Mouse (Mus musculus) kidney, embryonic 15.5 days (tissue): Measurements from ENCODE around the gene Cdc42. TPM values are rescaled to one million over a fixed set of nuclear protein-coding genes. Genes with fewer than 3 reads are reported as not detected.

ENCODE experiments used
- ATAC-seq: fragments of 200-750 bp; cut with Nextera tagmentation; replicated peaks from 2 replicates; pipeline ENCODE4 v1.8.0; 2017; ENCODE audit warnings: moderate TSS enrichment; ENCODE audit not compliant: low FRiP score
- H3K27ac ChIP-seq: fragments of 300-500 bp; sonication (generic); 2 replicates; pipeline ENCODE4 v1.5.1; 2015; ENCODE audit warnings: mild to moderate bottlenecking, inconsistent platforms
- H3K27me3 ChIP-seq: fragments of 300-500 bp; sonication (generic); 2 replicates; pipeline ENCODE4 v1.6.1; 2015; ENCODE audit warnings: inconsistent platforms
- H3K36me3 ChIP-seq: fragments of 300-500 bp; sonication (generic); 2 replicates; pipeline ENCODE4 v1.6.1; 2015; ENCODE audit warnings: inconsistent platforms
- H3K4me1 ChIP-seq: fragments of 300-500 bp; sonication (generic); 2 replicates; pipeline ENCODE4 v1.6.1; 2015; ENCODE audit warnings: inconsistent platforms
- H3K4me2 ChIP-seq: fragments of 300-500 bp; sonication (generic); 2 replicates; pipeline ENCODE4 v1.6.1; 2015; ENCODE audit warnings: moderate library complexity, mild to moderate bottlenecking, inconsistent platforms
- H3K4me3 ChIP-seq: fragments of 300-500 bp; sonication (generic); replicated peaks from 2 replicates; pipeline ENCODE4 v1.5.1; 2015; ENCODE audit warnings: mild to moderate bottlenecking, inconsistent platforms
- H3K9ac ChIP-seq: fragments of 300-500 bp; sonication (generic); 2 replicates; pipeline ENCODE4 v1.6.1; 2015; ENCODE audit warnings: mild to moderate bottlenecking, inconsistent platforms
- H3K9me3 ChIP-seq: fragments of 300-500 bp; sonication (generic); replicated peaks from 2 replicates; pipeline ENCODE4 v1.6.1; 2016; ENCODE audit warnings: inconsistent platforms
- WGBS: fragments of 180-500 bp; shearing (Covaris S2); methylation state at CpG from one replicate; pipeline ENCODE4 v1.1.7; 2015; ENCODE audit warnings: mixed read lengths; 5-methylcytosine and 5-hydroxymethylcytosine counted together
- polyA plus RNA-seq: library from polyadenylated mRNA; unstranded; fragments of >200 nt; fragmentation: Nextera tagmentation; extraction: Ambion mirVana; gene quantifications from 2 replicates; pipeline ENCODE4 v1.2.1, GENCODE M21; 2015

The Cdc42 gene
- 678 and 694 TPM in 2 replicates for polyA plus RNA-seq

GRCm38 (mm10) chr4:137357517-137358254 is at the start of gene Cdc42:
TSS of gene Cdc42 (minus strand) at chr4:137357720.
- Histone ChIP-seq H3K36me3 (no peaks in the 10 kb centered on the region), H3K4me3 (peak within 1 kb of the TSS; percentile 98), H3K9ac (peak within 1 kb of the TSS; percentile 100), H3K27me3 (no peaks in the 10 kb centered on the region), H3K4me1 (peaks cover 36% of the 10 kb centered on the region), H3K4me2 (peak within 1 kb of the TSS; percentile 74), H3K9me3 (no peaks in the 10 kb centered on the region), H3K27ac (peak within 1 kb of the TSS; percentile 97)
- peak; percentile 97 for ATAC-seq
- under 1% methylated on average over 38 of the region's 44 CpGs for WGBS

- H3K4me1 ChIP-seq, result no peaks in the 10 kb centered on the region
- WGBS, result 88% methylated on average over 3 of the region's 3 CpGs
These were observed 48.1 kb upstream of the Cdc42 start for GRCm38 (mm10) chr4:137405571-137405970.

GRCm38 (mm10) chr4:137396641-137397525 is 39.4 kb upstream of the Cdc42 start:
- Histone ChIP-seq H3K27me3 (no peaks in the 10 kb centered on the region), H3K36me3 (no peaks in the 10 kb centered on the region), H3K4me2 (no peak overlapping the region), H3K27ac (peak overlapping the region; percentile 48; the same call in 1 of the 2 replicates), H3K4me1 (peaks cover 12% of the 10 kb centered on the region), H3K4me3 (no peak overlapping the region), H3K9ac (no peak overlapping the region), H3K9me3 (no peaks in the 10 kb centered on the region)
- no peak for ATAC-seq
- 64% methylated on average over 15 of the region's 15 CpGs for WGBS

More at GRCm38 (mm10) chr4:137405571-137405970, 48.1 kb upstream of the Cdc42 start:
- Histone ChIP-seq H3K9me3 (no peaks in the 10 kb centered on the region), H3K4me2 (no peak overlapping the region), H3K9ac (no peak overlapping the region), H3K27ac (no peak overlapping the region), H3K4me3 (no peak overlapping the region), H3K27me3 (no peaks in the 10 kb centered on the region), H3K36me3 (no peaks in the 10 kb centered on the region)
- no peak for ATAC-seq

DNA sequence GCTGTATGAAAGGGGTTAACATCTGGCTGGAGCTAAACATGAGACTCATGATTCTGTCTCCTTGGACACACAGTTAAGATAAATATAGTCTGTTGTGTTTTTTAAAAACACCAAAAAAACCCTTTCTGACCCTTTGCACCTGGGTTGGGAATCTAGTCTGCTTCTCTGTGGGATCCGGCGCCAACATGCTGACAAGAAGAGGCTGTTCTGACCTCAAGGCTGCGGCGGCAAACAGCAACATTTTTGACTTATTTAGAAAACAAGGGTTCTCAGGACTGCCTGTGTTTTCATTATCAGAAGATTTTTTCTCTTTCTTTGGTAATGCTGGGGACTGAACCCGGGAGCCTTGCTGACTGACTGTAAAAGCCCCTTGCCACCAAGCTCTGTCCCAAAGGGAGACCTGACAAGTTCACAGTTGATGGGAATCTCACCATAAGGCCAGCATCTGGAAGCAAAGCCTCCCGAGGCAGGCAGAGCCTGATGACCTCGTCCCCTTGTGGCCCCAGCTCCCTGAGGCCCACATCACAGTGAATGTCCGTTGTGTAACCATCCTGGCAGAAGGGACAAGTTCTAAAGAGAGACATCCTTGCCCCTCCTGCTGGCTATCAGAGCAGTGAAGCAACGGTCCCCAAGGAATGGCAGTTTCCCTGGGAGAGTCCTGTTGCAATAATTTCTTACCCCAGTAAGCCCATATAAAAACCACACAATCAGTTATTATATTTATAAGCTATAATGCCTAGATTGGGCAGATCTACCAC is 36.0 kb upstream of the Cdc42 start:
- Histone ChIP-seq H3K9ac (no peak overlapping the region), H3K9me3 (no peaks in the 10 kb centered on the region), H3K27me3 (no peaks in the 10 kb centered on the region), H3K4me2 (no peak overlapping the region), H3K27ac (0 out of 2 replicates have a peak overlapping the region, but pooled peaks have one; percentile 1), H3K4me3 (no peak overlapping the region), H3K4me1 (peaks cover 18% of the 10 kb centered on the region), H3K36me3 (0 out of 2 replicates have a peak, but pooled peaks cover 7% of the 10 kb centered on the region)
- whole genome bisulfite sequencing, result 52% methylated on average over 9 of the region's 9 CpGs
- ATAC-seq, result no peak

DNA sequence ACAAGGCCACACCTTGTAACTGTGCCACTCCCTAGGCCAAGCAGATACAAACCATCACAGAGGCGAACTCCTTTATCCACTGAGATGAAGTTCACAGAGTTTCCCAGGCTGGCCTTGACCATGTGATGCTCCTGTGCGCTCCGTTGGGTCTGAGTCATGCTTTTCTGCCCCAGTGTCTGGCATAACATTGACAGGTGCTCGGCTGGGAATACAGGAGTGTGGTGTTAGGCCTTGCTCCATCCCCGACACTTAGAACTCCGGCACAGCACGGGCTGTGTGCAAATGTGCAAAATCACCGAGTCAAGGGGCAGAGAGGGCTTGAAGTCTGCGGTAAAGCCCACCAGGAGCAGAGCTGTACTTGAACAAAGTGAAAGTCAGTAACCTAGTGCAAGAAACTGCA is 35.4 kb upstream of the Cdc42 start:
- no peak overlapping the region for H3K4me3 ChIP-seq
- peaks cover 18% of the 10 kb centered on the region for H3K4me1 ChIP-seq
- no peaks in the 10 kb centered on the region for H3K27me3 ChIP-seq
- H3K4me2 ChIP-seq, result no peak overlapping the region
- 0 out of 2 replicates have a peak, but pooled peaks cover 7% of the 10 kb centered on the region for H3K36me3 ChIP-seq
- H3K9me3 ChIP-seq, result no peaks in the 10 kb centered on the region
- 0 out of 2 replicates have a peak overlapping the region, but pooled peaks have one; percentile 1 for H3K27ac ChIP-seq
- no peak overlapping the region for H3K9ac ChIP-seq
- 60% methylated on average over 9 of the region's 9 CpGs for WGBS
- ATAC-seq, result no peak

DNA sequence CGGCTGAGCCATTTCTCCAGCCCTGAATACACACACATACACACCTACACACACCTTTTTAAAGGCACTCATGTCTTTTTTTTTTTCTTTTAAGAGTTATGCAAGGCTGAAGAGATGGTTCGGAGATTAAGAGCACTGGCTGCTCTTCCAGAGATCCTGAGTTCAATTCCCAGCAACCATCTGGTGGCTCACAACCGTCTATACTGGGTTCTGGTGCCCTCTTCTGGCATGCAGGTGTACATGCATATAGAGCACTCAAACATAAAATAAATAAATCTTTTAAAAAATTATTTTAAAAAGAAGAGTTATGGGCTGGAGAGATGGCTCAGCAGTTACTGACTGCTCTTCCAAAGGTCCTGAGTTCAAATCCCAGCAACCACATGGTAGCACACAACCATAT is 33.8 kb upstream of the Cdc42 start:
- H3K4me3 ChIP-seq, result no peak overlapping the region
- H3K4me2 ChIP-seq, result no peak overlapping the region
- no peak overlapping the region for H3K9ac ChIP-seq
- H3K36me3 ChIP-seq, result 0 out of 2 replicates have a peak, but pooled peaks cover 7% of the 10 kb centered on the region
- H3K27ac ChIP-seq, result no peak overlapping the region
- no peaks in the 10 kb centered on the region for H3K9me3 ChIP-seq
- peaks cover 20% of the 10 kb centered on the region for H3K4me1 ChIP-seq
- ATAC-seq, result no peak
- WGBS, result 89% methylated on average over 3 of the region's 3 CpGs
- no peaks in the 10 kb centered on the region for H3K27me3 ChIP-seq

- H3K4me1 ChIP-seq, result peaks cover 20% of the 10 kb centered on the region
- no peak overlapping the region for H3K4me3 ChIP-seq
- no peak overlapping the region for H3K27ac ChIP-seq
- ATAC-seq, result no peak
- 91% methylated on average over 4 of the region's 4 CpGs for WGBS
- H3K36me3 ChIP-seq, result 0 out of 2 replicates have a peak, but pooled peaks cover 7% of the 10 kb centered on the region
- H3K4me2 ChIP-seq, result no peak overlapping the region
- no peak overlapping the region for H3K9ac ChIP-seq
- no peaks in the 10 kb centered on the region for H3K27me3 ChIP-seq
- H3K9me3 ChIP-seq, result no peaks in the 10 kb centered on the region
These were observed 32.7 kb upstream of the Cdc42 start for GRCm38 (mm10) chr4:137390196-137390595.

DNA sequence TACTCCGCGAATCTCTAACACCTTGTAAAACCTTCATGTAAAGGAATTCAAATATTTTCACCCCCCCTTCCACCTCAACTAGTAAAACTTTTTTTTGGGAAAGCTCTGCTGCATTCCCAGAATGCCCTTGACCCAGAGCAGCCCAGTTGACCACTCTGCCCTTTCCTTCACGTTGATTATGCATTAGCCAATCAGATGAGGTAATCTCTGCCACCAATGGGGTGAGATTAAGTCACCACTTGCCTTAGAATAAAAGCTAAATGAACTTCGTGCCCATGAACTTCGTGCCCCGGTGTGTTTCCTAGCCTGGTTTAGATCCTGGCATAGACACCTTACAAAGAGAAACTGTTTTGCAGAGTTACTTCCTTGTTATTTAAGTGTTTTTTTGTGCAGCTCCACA is 31.5 kb upstream of the Cdc42 start:
- Histone ChIP-seq H3K9ac (peak overlapping the region; percentile 79; the same call in 1 of the 2 replicates), H3K4me3 (peak overlapping the region; percentile 66), H3K4me1 (peaks cover 20% of the 10 kb centered on the region), H3K36me3 (0 out of 2 replicates have a peak, but pooled peaks cover 7% of the 10 kb centered on the region), H3K27me3 (no peaks in the 10 kb centered on the region), H3K4me2 (peak overlapping the region; percentile 77), H3K27ac (peak overlapping the region; percentile 96), H3K9me3 (no peaks in the 10 kb centered on the region)
- no peak for ATAC-seq
- WGBS, result 52% methylated on average over 6 of the region's 6 CpGs

- under 1% methylated on average over 46 of the region's 46 CpGs for WGBS
These were observed 30.7 kb upstream of the Cdc42 start for GRCm38 (mm10) chr4:137388059-137388794.

GRCm38 (mm10) chr4:137387482-137388058 is 30.1 kb upstream of the Cdc42 start:
- Histone ChIP-seq H3K4me3 (peak overlapping the region; percentile 66), H3K4me1 (peaks cover 11% of the 10 kb centered on the region), H3K9me3 (no peaks in the 10 kb centered on the region), H3K27ac (peak overlapping the region; percentile 96), H3K27me3 (no peaks in the 10 kb centered on the region), H3K4me2 (peak overlapping the region; percentile 77), H3K36me3 (0 out of 2 replicates have a peak, but pooled peaks cover 7% of the 10 kb centered on the region), H3K9ac (peak overlapping the region; percentile 79)
- WGBS, result 1% methylated on average over 20 of the region's 20 CpGs
- ATAC-seq, result no peak

More at GRCm38 (mm10) chr4:137388059-137388794, 30.7 kb upstream of the Cdc42 start:
- peaks cover 17% of the 10 kb centered on the region for H3K4me1 ChIP-seq
- no peaks in the 10 kb centered on the region for H3K27me3 ChIP-seq
- H3K36me3 ChIP-seq, result 0 out of 2 replicates have a peak, but pooled peaks cover 7% of the 10 kb centered on the region
- no peaks in the 10 kb centered on the region for H3K9me3 ChIP-seq
- peak overlapping the region; percentile 77 for H3K4me2 ChIP-seq
- H3K9ac ChIP-seq, result peak overlapping the region; percentile 79
- H3K27ac ChIP-seq, result peak overlapping the region; percentile 96
- H3K4me3 ChIP-seq, result peak overlapping the region; percentile 66
- peak; percentile 94 for ATAC-seq
